ENCODE assay signal across 34 mouse cellular contexts in the genomic region with DNA sequence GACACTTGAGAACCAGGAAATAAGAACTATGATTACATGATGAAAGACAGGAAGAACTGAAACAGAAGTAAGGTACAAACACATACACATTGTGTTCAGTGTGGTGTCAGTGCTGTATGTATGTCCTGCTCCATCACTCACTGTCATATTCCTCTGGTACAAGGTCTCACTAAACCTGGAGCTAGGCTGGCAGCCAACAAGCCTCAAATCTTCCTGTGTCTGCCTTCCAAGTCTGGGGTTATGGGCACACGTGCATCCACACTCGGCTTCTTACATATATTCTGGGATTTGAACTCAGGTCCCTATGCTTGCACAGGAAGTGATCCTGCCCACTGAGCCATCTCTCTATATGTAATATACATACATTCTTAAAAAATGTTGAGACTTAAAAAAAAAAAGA. TPM values are rescaled to one million over a fixed set of nuclear protein-coding genes. Genes with fewer than 3 reads are reported as not detected.
A peak's percentile ranks its signal among the peaks of the same experiment; 100 is the strongest.
DNase-seq lines count a peak whose midpoint lies in the region; ATAC-seq and TF ChIP-seq lines count a peak whose summit lies in the region.
"Had no signal": no experiment of that assay in that cellular context is flagged by ENCODE, and none has a peak within 500 bp of the region (broad histone marks: within the 10 kb centered on the region; RNA-seq: fewer than 3 reads in every experiment).

No protein-coding gene starts in this region.

- H3K9ac ChIP-seq in lung, embryonic 14.5 days, result no peak overlapping the region
- H3K9ac ChIP-seq in lung, postnatal 0 days (replicated peaks; ENCODE audit: low read depth), result no peak overlapping the region
- H3K9ac ChIP-seq: embryonic facial prominence, embryonic 13.5 days; forebrain, embryonic 12.5 days; forebrain, embryonic 15.5 days; heart, embryonic 12.5 days; heart, embryonic 15.5 days; hindbrain, embryonic 14.5 days had no signal

- no peaks in the 10 kb centered on the region for H3K36me3 ChIP-seq in lung, embryonic 14.5 days (ENCODE audit: insufficient read depth)
- H3K36me3 ChIP-seq in lung, postnatal 0 days (ENCODE audit: insufficient read depth, low read length), result no peaks in the 10 kb centered on the region
- H3K36me3 ChIP-seq: embryonic facial prominence, embryonic 10.5 days; embryonic facial prominence, embryonic 13.5 days; forebrain, embryonic 12.5 days; forebrain, embryonic 15.5 days; heart, embryonic 15.5 days had no signal

- H3K4me3 ChIP-seq in lung, embryonic 14.5 days (ENCODE audit: low read depth, low read length), result no peak overlapping the region
- no peak overlapping the region for H3K4me3 ChIP-seq in lung, postnatal 0 days (ENCODE audit: low read depth, low read length)
- H3K4me3 ChIP-seq: embryonic facial prominence, embryonic 10.5 days; embryonic facial prominence, embryonic 13.5 days; erythroblast, embryonic 14.5 days; forebrain, embryonic 12.5 days; forebrain, embryonic 15.5 days; heart, embryonic 12.5 days; heart, embryonic 15.5 days had no signal

- 70% methylated on average over 2 of the region's 2 CpGs for WGBS in lung, embryonic 14.5 days
- WGBS in lung, postnatal 0 days, result 59% methylated on average over 2 of the region's 2 CpGs

- no peak overlapping the region for H3K4me2 ChIP-seq in lung, embryonic 14.5 days
- H3K4me2 ChIP-seq in lung, postnatal 0 days (replicated peaks; ENCODE audit: low read depth, low read length), result no peak overlapping the region
- H3K4me2 ChIP-seq: embryonic facial prominence, embryonic 13.5 days; forebrain, embryonic 12.5 days; forebrain, embryonic 15.5 days; heart, embryonic 12.5 days; heart, embryonic 15.5 days; hindbrain, embryonic 14.5 days had no signal

- no peak for TF ChIP-seq EP300 in lung, postnatal 0 days (IDR thresholded peaks at IDR 0.05)

- H3K9me3 ChIP-seq in lung, embryonic 14.5 days (ENCODE audit: low read depth, low read length), result no peaks in the 10 kb centered on the region
- H3K9me3 ChIP-seq in lung, postnatal 0 days (ENCODE audit: low read length), result no peaks in the 10 kb centered on the region
- H3K9me3 ChIP-seq: embryonic facial prominence, embryonic 10.5 days; embryonic facial prominence, embryonic 13.5 days; forebrain, embryonic 12.5 days; forebrain, embryonic 15.5 days; G1E; heart, embryonic 12.5 days; heart, embryonic 15.5 days had no signal

- no peaks in the 10 kb centered on the region for H3K4me1 ChIP-seq in lung, embryonic 14.5 days (ENCODE audit: insufficient read depth)
- no peaks in the 10 kb centered on the region; the same call in 1 of the 2 replicates for H3K4me1 ChIP-seq in lung, postnatal 0 days (ENCODE audit: insufficient read depth, low read depth, low read length)
- H3K4me1 ChIP-seq: embryonic facial prominence, embryonic 10.5 days; embryonic facial prominence, embryonic 13.5 days; forebrain, embryonic 12.5 days; forebrain, embryonic 15.5 days had no signal

- DNase-seq in adrenal gland, postnatal 25 days, result peak; percentile 17
- DNase-seq in adrenal gland, postnatal 14 days, result no peak
- DNase-seq in lung, embryonic 14.5 days, result peak; percentile 32
- DNase-seq in lung, postnatal 10 days, result no peak
- no peak for DNase-seq in lung, postnatal 0 days (ENCODE audit: low spot score)
- DNase-seq in lung, postnatal 14 days, result no peak
- DNase-seq: B cell, adult 2 months; cerebellum, adult 11-12 months; cerebellum, adult 8-10 months; cerebellum, postnatal 10 days; cerebellum, postnatal 36 days; embryo, embryonic 11 days; gastrocnemius, postnatal 10 days; gastrocnemius, postnatal 36 days; heart, adult 18-20 months; heart, postnatal 10 days; heart, postnatal 4 days had no signal

- no peak for TF ChIP-seq CTCF in lung, embryonic 14.5 days (IDR thresholded peaks at IDR 0.05; ENCODE audit: low read depth)
- TF ChIP-seq CTCF in lung, postnatal 0 days (IDR thresholded peaks at IDR 0.05), result no peak

- H3K27me3 ChIP-seq in lung, embryonic 14.5 days (ENCODE audit: insufficient read depth, low read length), result no peaks in the 10 kb centered on the region
- no peaks in the 10 kb centered on the region for H3K27me3 ChIP-seq in lung, postnatal 0 days (replicated peaks; ENCODE audit: insufficient read depth, low read length)
- H3K27me3 ChIP-seq: CH12.LX; embryonic facial prominence, embryonic 13.5 days; forebrain, embryonic 12.5 days; forebrain, embryonic 15.5 days; heart, embryonic 12.5 days; heart, embryonic 15.5 days; Patski had no signal

- ATAC-seq in lung, embryonic 14.5 days (ENCODE audit: insufficient read depth), result no peak
- no peak for ATAC-seq in lung, postnatal 0 days
- ATAC-seq: forebrain, embryonic 15.5 days; hindbrain, postnatal 0 days; inflammation-experienced regulatory T-cells, adult 6 months; intestine, embryonic 16.5 days; Patski had no signal

- H3K27ac ChIP-seq in lung, embryonic 14.5 days (ENCODE audit: low read depth), result no peak overlapping the region
- peak overlapping the region; percentile 78; the same call in 1 of the 2 replicates for H3K27ac ChIP-seq in lung, postnatal 0 days (ENCODE audit: low read length)
- H3K27ac ChIP-seq: embryonic facial prominence, embryonic 10.5 days; embryonic facial prominence, embryonic 13.5 days; forebrain, embryonic 12.5 days; forebrain, embryonic 15.5 days; heart, embryonic 15.5 days; hindbrain, embryonic 14.5 days; hindbrain, postnatal 0 days had no signal

RNA-seq across cellular contexts. Expression of a gene that starts 20.7 kb away (rescaled TPM):
- 52.6 and 61.2 TPM in 2 replicates for total RNA-seq in adrenal gland, postnatal 25 days (2021)
- total RNA-seq in adrenal gland, postnatal 14 days (2021), result 103 and 156 TPM in 2 replicates
- 54.7 and 59.2 TPM in 2 replicates for polyA plus RNA-seq in lung, embryonic 14.5 days (2014; fragmentation: Nextera tagmentation; extraction: Ambion mirVana)
- polyA plus RNA-seq in lung, postnatal 0 days (2015; fragmentation: Nextera tagmentation; extraction: Ambion mirVana), result 54.6 and 57.3 TPM in 2 replicates

RNA-seq across cellular contexts. Expression of a gene that starts 41.8 kb away (rescaled TPM):
- not detected in 2 replicates for total RNA-seq in adrenal gland, postnatal 25 days (2021)
- total RNA-seq in adrenal gland, postnatal 14 days (2021), result not detected in 2 replicates
- 0.88 TPM in 1 of 2 replicates, not detected in the other for polyA plus RNA-seq in lung, embryonic 14.5 days (2014; fragmentation: Nextera tagmentation; extraction: Ambion mirVana)
- not detected in 2 replicates for polyA plus RNA-seq in lung, postnatal 0 days (2015; fragmentation: Nextera tagmentation; extraction: Ambion mirVana)
- total RNA-seq: adrenal gland, adult 18-20 months; adrenal gland, postnatal 36 days; CH12.LX; G1E; gastrocnemius, postnatal 10 days; gastrocnemius, postnatal 36 days; heart, adult 18-20 months; heart, postnatal 10 days; heart, postnatal 4 days; hindbrain, postnatal 0 days had no signal
- polyA plus RNA-seq: cortical plate, adult 2 months; embryonic facial prominence, embryonic 13.5 days; erythroblast, embryonic 14.5 days; forebrain, embryonic 12.5 days; forebrain, embryonic 15.5 days; G1E; hindbrain, postnatal 0 days; inflammation-experienced regulatory T-cells, adult 6 months; intestine, embryonic 16.5 days had no signal

Comparison
In these comparisons a context has a peak if more than half of its experiments do, and no peak if none do; other contexts are left out.
1. DNase-seq: peak in adrenal gland, postnatal 25 days (single experiment) and lung, embryonic 14.5 days (single experiment); none in adrenal gland, postnatal 14 days (single experiment), lung, postnatal 10 days (single experiment), lung, postnatal 0 days (single experiment) and lung, postnatal 14 days (single experiment).